Mouse (Mus musculus): ENCODE measurements around the gene Spata31d1d. TPM values are rescaled to one million over a fixed set of nuclear protein-coding genes. Genes with fewer than 3 reads are reported as not detected.

Gene Spata31d1d
- polyA plus RNA-seq, 1 experiment from 2014 or later: not detected

- H3K4me1 ChIP-seq: no peaks in the 10 kb centered on the region
- no peak within 1 kb of the TSS for H3K4me3 ChIP-seq
- no peaks in the 10 kb centered on the region for H3K36me3 ChIP-seq
- ATAC-seq (ENCODE audit: low FRiP score, low read depth): no peak
- H3K27ac ChIP-seq (replicated peaks): no peak within 1 kb of the TSS
- 0 out of 2 replicates have a peak, but pooled peaks cover 10% of the 10 kb centered on the region for H3K27me3 ChIP-seq
- H3K4me2 ChIP-seq (replicated peaks): no peak within 1 kb of the TSS
- no peaks in the 10 kb centered on the region for H3K9me3 ChIP-seq
- 85% methylated on average over 3 of the region's 3 CpGs for WGBS
- no peak within 1 kb of the TSS for H3K9ac ChIP-seq (replicated peaks)
Observed at GRCm38 (mm10) chr13:59694008-59694407, 37.5 kb downstream of the Spata31d1d start, which contains the start of gene 4921517D22Rik. Gene 4921517D22Rik, minus strand, starts transcription at chr13:59694108.

- Histone ChIP-seq H3K36me3 (no peaks in the 10 kb centered on the region), H3K4me1 (no peaks in the 10 kb centered on the region), H3K27me3 (0 out of 2 replicates have a peak, but pooled peaks cover 8% of the 10 kb centered on the region), H3K4me2 (replicated peaks) (no peak overlapping the region), H3K9me3 (no peaks in the 10 kb centered on the region), H3K27ac (replicated peaks) (no peak overlapping the region), H3K4me3 (no peak overlapping the region), H3K9ac (replicated peaks) (no peak overlapping the region)
- 23% methylated on average over 10 of the region's 10 CpGs for WGBS
- no peak for ATAC-seq (ENCODE audit: low FRiP score, low read depth)
Observed at GRCm38 (mm10) chr13:59691478-59691877, 40.1 kb downstream of the Spata31d1d start.

GRCm38 (mm10) chr13:59690576-59690975 lies 41.0 kb downstream of the Spata31d1d start:
- H3K27ac ChIP-seq (replicated peaks): no peak overlapping the region
- no peaks in the 10 kb centered on the region for H3K36me3 ChIP-seq
- H3K4me3 ChIP-seq: no peak overlapping the region
- H3K9me3 ChIP-seq: no peaks in the 10 kb centered on the region
- no peaks in the 10 kb centered on the region for H3K4me1 ChIP-seq
- no peak for ATAC-seq (ENCODE audit: low FRiP score, low read depth)
- 0 out of 2 replicates have a peak, but pooled peaks cover 8% of the 10 kb centered on the region for H3K27me3 ChIP-seq
- 83% methylated on average over 7 of the region's 7 CpGs for WGBS
- no peak overlapping the region for H3K4me2 ChIP-seq (replicated peaks)
- H3K9ac ChIP-seq (replicated peaks): no peak overlapping the region

GRCm38 (mm10) chr13:59689843-59690242 lies 41.7 kb downstream of the Spata31d1d start:
- WGBS: 95% methylated on average over 3 of the region's 3 CpGs
- no peak overlapping the region for H3K9ac ChIP-seq (replicated peaks)
- ATAC-seq (ENCODE audit: low FRiP score, low read depth): no peak
- H3K4me2 ChIP-seq (replicated peaks): no peak overlapping the region
- H3K4me1 ChIP-seq: no peaks in the 10 kb centered on the region
- no peak overlapping the region for H3K27ac ChIP-seq (replicated peaks)
- 0 out of 2 replicates have a peak, but pooled peaks cover 8% of the 10 kb centered on the region for H3K27me3 ChIP-seq
- H3K36me3 ChIP-seq: no peaks in the 10 kb centered on the region
- H3K9me3 ChIP-seq: no peaks in the 10 kb centered on the region
- H3K4me3 ChIP-seq: no peak overlapping the region

- Histone ChIP-seq H3K36me3 (no peaks in the 10 kb centered on the region), H3K9ac (replicated peaks) (no peak overlapping the region), H3K27ac (replicated peaks) (no peak overlapping the region), H3K4me2 (replicated peaks) (no peak overlapping the region), H3K4me3 (no peak overlapping the region), H3K9me3 (no peaks in the 10 kb centered on the region), H3K27me3 (0 out of 2 replicates have a peak, but pooled peaks cover 8% of the 10 kb centered on the region), H3K4me1 (no peaks in the 10 kb centered on the region)
- WGBS: 88% methylated on average over 9 of the region's 9 CpGs
- ATAC-seq (ENCODE audit: low FRiP score, low read depth): no peak
Observed at GRCm38 (mm10) chr13:59689313-59689712, 42.2 kb downstream of the Spata31d1d start.

GRCm38 (mm10) chr13:59688338-59688770 lies 43.2 kb downstream of the Spata31d1d start:
- H3K27ac ChIP-seq (replicated peaks): no peak overlapping the region
- H3K27me3 ChIP-seq: 0 out of 2 replicates have a peak, but pooled peaks cover 1% of the 10 kb centered on the region
- no peaks in the 10 kb centered on the region for H3K9me3 ChIP-seq
- H3K36me3 ChIP-seq: no peaks in the 10 kb centered on the region
- 69% methylated on average over 13 of the region's 13 CpGs for WGBS
- H3K4me1 ChIP-seq: no peaks in the 10 kb centered on the region
- H3K4me3 ChIP-seq: no peak overlapping the region
- no peak for ATAC-seq (ENCODE audit: low FRiP score, low read depth)
- H3K4me2 ChIP-seq (replicated peaks): no peak overlapping the region
- no peak overlapping the region for H3K9ac ChIP-seq (replicated peaks)

- no peak overlapping the region for H3K4me3 ChIP-seq
- H3K9me3 ChIP-seq: no peaks in the 10 kb centered on the region
- no peak overlapping the region for H3K4me2 ChIP-seq (replicated peaks)
- H3K4me1 ChIP-seq: no peaks in the 10 kb centered on the region
- no peak for ATAC-seq (ENCODE audit: low FRiP score, low read depth)
- H3K36me3 ChIP-seq: no peaks in the 10 kb centered on the region
- 0 out of 2 replicates have a peak, but pooled peaks cover 3% of the 10 kb centered on the region for H3K27me3 ChIP-seq
- no peak overlapping the region for H3K9ac ChIP-seq (replicated peaks)
- H3K27ac ChIP-seq (replicated peaks): no peak overlapping the region
- 82% methylated on average over 3 of the region's 3 CpGs for whole genome bisulfite sequencing
Observed at GRCm38 (mm10) chr13:59685236-59685635, 46.3 kb downstream of the Spata31d1d start.

GRCm38 (mm10) chr13:59682629-59683028 lies 48.9 kb downstream of the Spata31d1d start:
- Histone ChIP-seq H3K4me1 (no peaks in the 10 kb centered on the region), H3K36me3 (no peaks in the 10 kb centered on the region), H3K9me3 (no peaks in the 10 kb centered on the region), H3K27ac (replicated peaks) (no peak overlapping the region), H3K4me3 (no peak overlapping the region), H3K9ac (replicated peaks) (no peak overlapping the region), H3K27me3 (0 out of 2 replicates have a peak, but pooled peaks cover 3% of the 10 kb centered on the region), H3K4me2 (replicated peaks) (no peak overlapping the region)
- no peak for ATAC-seq (ENCODE audit: low FRiP score, low read depth)
- 45% methylated on average over 7 of the region's 7 CpGs for WGBS

- no peaks in the 10 kb centered on the region for H3K36me3 ChIP-seq
- ATAC-seq (ENCODE audit: low FRiP score, low read depth): no peak
- no peak overlapping the region for H3K4me3 ChIP-seq
- H3K9ac ChIP-seq (replicated peaks): no peak overlapping the region
- no peaks in the 10 kb centered on the region for H3K9me3 ChIP-seq
- WGBS: 82% methylated on average over 4 of the region's 4 CpGs
- 0 out of 2 replicates have a peak, but pooled peaks cover 3% of the 10 kb centered on the region for H3K27me3 ChIP-seq
- H3K27ac ChIP-seq (replicated peaks): no peak overlapping the region
- no peak overlapping the region for H3K4me2 ChIP-seq (replicated peaks)
- no peaks in the 10 kb centered on the region for H3K4me1 ChIP-seq
Observed at GRCm38 (mm10) chr13:59679908-59680307, 51.6 kb downstream of the Spata31d1d start.

- 0 out of 2 replicates have a peak, but pooled peaks cover 3% of the 10 kb centered on the region for H3K27me3 ChIP-seq
- no peak overlapping the region for H3K27ac ChIP-seq (replicated peaks)
- ATAC-seq (ENCODE audit: low FRiP score, low read depth): no peak
- H3K9me3 ChIP-seq: no peaks in the 10 kb centered on the region
- H3K4me1 ChIP-seq: no peaks in the 10 kb centered on the region
- H3K4me3 ChIP-seq: no peak overlapping the region
- H3K9ac ChIP-seq (replicated peaks): no peak overlapping the region
- no peak overlapping the region for H3K4me2 ChIP-seq (replicated peaks)
- 64% methylated on average over 4 of the region's 4 CpGs for WGBS
- H3K36me3 ChIP-seq: no peaks in the 10 kb centered on the region
Observed at GRCm38 (mm10) chr13:59679306-59679705, 52.2 kb downstream of the Spata31d1d start.

GRCm38 (mm10) chr13:59676316-59677229 lies 55.0 kb downstream of the Spata31d1d start:
- H3K4me1 ChIP-seq: peaks cover 15% of the 10 kb centered on the region
- 0 out of 2 replicates have a peak overlapping the region, but pooled peaks have one; percentile 93 for H3K27ac ChIP-seq (replicated peaks)
- H3K4me2 ChIP-seq (replicated peaks): no peak overlapping the region
- no peak for ATAC-seq (ENCODE audit: low FRiP score, low read depth)
- 85% methylated on average over 12 of the region's 12 CpGs for WGBS
- H3K27me3 ChIP-seq: no peaks in the 10 kb centered on the region
- H3K4me3 ChIP-seq: 0 out of 2 replicates have a peak overlapping the region, but pooled peaks have one; percentile 89
- no peaks in the 10 kb centered on the region for H3K36me3 ChIP-seq
- no peak overlapping the region for H3K9ac ChIP-seq (replicated peaks)
- no peaks in the 10 kb centered on the region for H3K9me3 ChIP-seq
